Mouse (Mus musculus): ENCODE results near the gene Snx10. TPM values are rescaled to one million over a fixed set of nuclear protein-coding genes. Genes with fewer than 3 reads are reported as not detected.

The Snx10 gene
- total and polyA plus RNA-seq, 2 experiments from 2014 or later = 76.3 to 92.6 TPM

- Histone ChIP-seq H3K27ac (ENCODE audit: low read depth, low read length) (no peak overlapping the region), H3K27me3 (ENCODE audit: insufficient read depth, low read length) (no peaks in the 10 kb centered on the region), H3K4me3 (ENCODE audit: low read depth, low read length) (no peak overlapping the region), H3K4me2 (ENCODE audit: low read depth) (no peak overlapping the region), H3K36me3 (ENCODE audit: insufficient read depth) (peaks cover 17% of the 10 kb centered on the region), H3K9me3 (ENCODE audit: low read length) (no peaks in the 10 kb centered on the region), H3K4me1 (ENCODE audit: insufficient read depth) (no peaks in the 10 kb centered on the region), H3K9ac (no peak overlapping the region)
- WGBS = 88% methylated on average over 5 of the region's 5 CpGs
- no peak for TF ChIP-seq CTCF (IDR thresholded peaks at IDR 0.05; ENCODE audit: low read depth)
- no peak for DNase-seq
- no peak for ATAC-seq
Measured at GRCm38 (mm10) chr6:51486731-51487130, 37.0 kb upstream of the Snx10 start.

- no peak for ATAC-seq
- DNase-seq = no peak
- Histone ChIP-seq H3K4me3 (ENCODE audit: low read depth, low read length) (no peak overlapping the region), H3K36me3 (ENCODE audit: insufficient read depth) (peaks cover under 1% of the 10 kb centered on the region; the same call in 1 of the 2 replicates), H3K9me3 (ENCODE audit: low read length) (no peaks in the 10 kb centered on the region), H3K4me2 (ENCODE audit: low read depth) (no peak overlapping the region), H3K4me1 (ENCODE audit: insufficient read depth) (no peaks in the 10 kb centered on the region), H3K27me3 (ENCODE audit: insufficient read depth, low read length) (no peaks in the 10 kb centered on the region), H3K27ac (ENCODE audit: low read depth, low read length) (no peak overlapping the region), H3K9ac (no peak overlapping the region)
- no peak for TF ChIP-seq CTCF (IDR thresholded peaks at IDR 0.05; ENCODE audit: low read depth)
- 67% methylated on average over 2 of the region's 2 CpGs for WGBS
Measured at GRCm38 (mm10) chr6:51489787-51490186, 33.9 kb upstream of the Snx10 start.

- ATAC-seq = no peak
- Histone ChIP-seq H3K4me3 (ENCODE audit: low read depth, low read length) (no peak overlapping the region), H3K4me2 (ENCODE audit: low read depth) (no peak overlapping the region), H3K27me3 (ENCODE audit: insufficient read depth, low read length) (no peaks in the 10 kb centered on the region), H3K9ac (no peak overlapping the region), H3K36me3 (ENCODE audit: insufficient read depth) (no peaks in the 10 kb centered on the region), H3K27ac (ENCODE audit: low read depth, low read length) (no peak overlapping the region), H3K4me1 (ENCODE audit: insufficient read depth) (no peaks in the 10 kb centered on the region), H3K9me3 (ENCODE audit: low read length) (no peaks in the 10 kb centered on the region)
- WGBS = 78% methylated on average over 8 of the region's 8 CpGs
- DNase-seq = no peak
- no peak for TF ChIP-seq CTCF (IDR thresholded peaks at IDR 0.05; ENCODE audit: low read depth)
Measured at GRCm38 (mm10) chr6:51497321-51498111, 26.2 kb upstream of the Snx10 start.

- TF ChIP-seq CTCF (IDR thresholded peaks at IDR 0.05; ENCODE audit: low read depth) = no peak
- H3K9me3 ChIP-seq (ENCODE audit: low read length) = no peaks in the 10 kb centered on the region
- no peaks in the 10 kb centered on the region; the same call in 1 of the 2 replicates for H3K4me1 ChIP-seq (ENCODE audit: insufficient read depth)
- 67% methylated on average over 1 of the region's 1 CpGs for WGBS
- no peaks in the 10 kb centered on the region for H3K36me3 ChIP-seq (ENCODE audit: insufficient read depth)
- ATAC-seq = no peak
- no peaks in the 10 kb centered on the region for H3K27me3 ChIP-seq (ENCODE audit: insufficient read depth, low read length)
- H3K4me3 ChIP-seq (ENCODE audit: low read depth, low read length) = no peak overlapping the region
- H3K9ac ChIP-seq = no peak overlapping the region
- H3K27ac ChIP-seq (ENCODE audit: low read depth, low read length) = no peak overlapping the region
- no peak overlapping the region for H3K4me2 ChIP-seq (ENCODE audit: low read depth)
- no peak for DNase-seq
Measured at GRCm38 (mm10) chr6:51505671-51506070, 18.0 kb upstream of the Snx10 start.

- no peak overlapping the region for H3K27ac ChIP-seq (ENCODE audit: low read depth, low read length)
- H3K36me3 ChIP-seq (ENCODE audit: insufficient read depth) = no peaks in the 10 kb centered on the region
- DNase-seq (no peak), ATAC-seq (no peak)
- H3K4me3 ChIP-seq (ENCODE audit: low read depth, low read length) = no peak overlapping the region
- H3K4me2 ChIP-seq (ENCODE audit: low read depth) = no peak overlapping the region
- H3K9ac ChIP-seq = no peak overlapping the region
- TF ChIP-seq CTCF (IDR thresholded peaks at IDR 0.05; ENCODE audit: low read depth) = no peak
- WGBS = 63% methylated on average over 2 of the region's 2 CpGs
- no peaks in the 10 kb centered on the region; the same call in 1 of the 2 replicates for H3K4me1 ChIP-seq (ENCODE audit: insufficient read depth)
- H3K27me3 ChIP-seq (ENCODE audit: insufficient read depth, low read length) = no peaks in the 10 kb centered on the region
- no peaks in the 10 kb centered on the region for H3K9me3 ChIP-seq (ENCODE audit: low read length)
Measured at GRCm38 (mm10) chr6:51507556-51507955, 16.1 kb upstream of the Snx10 start.

GRCm38 (mm10) chr6:51508750-51509648 is 14.7 kb upstream of the Snx10 start:
- H3K9ac ChIP-seq = peak overlapping the region; percentile 45
- H3K27me3 ChIP-seq (ENCODE audit: insufficient read depth, low read length) = no peaks in the 10 kb centered on the region
- H3K36me3 ChIP-seq (ENCODE audit: insufficient read depth) = no peaks in the 10 kb centered on the region
- DNase-seq (peak; percentile 91), ATAC-seq (peak; percentile 93)
- TF ChIP-seq CTCF (IDR thresholded peaks at IDR 0.05; ENCODE audit: low read depth) = peak; percentile 81
- peak overlapping the region; percentile 30 for H3K4me3 ChIP-seq (ENCODE audit: low read depth, low read length)
- no peaks in the 10 kb centered on the region for H3K9me3 ChIP-seq (ENCODE audit: low read length)
- peak overlapping the region; percentile 42 for H3K27ac ChIP-seq (ENCODE audit: low read depth, low read length)
- 23% methylated on average over 18 of the region's 18 CpGs for WGBS
- H3K4me1 ChIP-seq (ENCODE audit: insufficient read depth) = no peaks in the 10 kb centered on the region; the same call in 1 of the 2 replicates
- H3K4me2 ChIP-seq (ENCODE audit: low read depth) = peak overlapping the region; percentile 43

GRCm38 (mm10) chr6:51510094-51510493 is 13.6 kb upstream of the Snx10 start:
- Histone ChIP-seq H3K27me3 (ENCODE audit: insufficient read depth, low read length) (no peaks in the 10 kb centered on the region), H3K27ac (ENCODE audit: low read depth, low read length) (no peak overlapping the region), H3K36me3 (ENCODE audit: insufficient read depth) (no peaks in the 10 kb centered on the region), H3K4me3 (ENCODE audit: low read depth, low read length) (no peak overlapping the region), H3K4me2 (ENCODE audit: low read depth) (no peak overlapping the region), H3K9ac (no peak overlapping the region), H3K4me1 (ENCODE audit: insufficient read depth) (no peaks in the 10 kb centered on the region; the same call in 1 of the 2 replicates), H3K9me3 (ENCODE audit: low read length) (no peaks in the 10 kb centered on the region)
- 25% methylated on average over 5 of the region's 5 CpGs for WGBS
- ATAC-seq (no peak), DNase-seq (no peak)
- TF ChIP-seq CTCF (IDR thresholded peaks at IDR 0.05; ENCODE audit: low read depth) = peak; percentile 50
